ENCODE assay signal across 8 mouse cellular contexts in the genomic region with DNA sequence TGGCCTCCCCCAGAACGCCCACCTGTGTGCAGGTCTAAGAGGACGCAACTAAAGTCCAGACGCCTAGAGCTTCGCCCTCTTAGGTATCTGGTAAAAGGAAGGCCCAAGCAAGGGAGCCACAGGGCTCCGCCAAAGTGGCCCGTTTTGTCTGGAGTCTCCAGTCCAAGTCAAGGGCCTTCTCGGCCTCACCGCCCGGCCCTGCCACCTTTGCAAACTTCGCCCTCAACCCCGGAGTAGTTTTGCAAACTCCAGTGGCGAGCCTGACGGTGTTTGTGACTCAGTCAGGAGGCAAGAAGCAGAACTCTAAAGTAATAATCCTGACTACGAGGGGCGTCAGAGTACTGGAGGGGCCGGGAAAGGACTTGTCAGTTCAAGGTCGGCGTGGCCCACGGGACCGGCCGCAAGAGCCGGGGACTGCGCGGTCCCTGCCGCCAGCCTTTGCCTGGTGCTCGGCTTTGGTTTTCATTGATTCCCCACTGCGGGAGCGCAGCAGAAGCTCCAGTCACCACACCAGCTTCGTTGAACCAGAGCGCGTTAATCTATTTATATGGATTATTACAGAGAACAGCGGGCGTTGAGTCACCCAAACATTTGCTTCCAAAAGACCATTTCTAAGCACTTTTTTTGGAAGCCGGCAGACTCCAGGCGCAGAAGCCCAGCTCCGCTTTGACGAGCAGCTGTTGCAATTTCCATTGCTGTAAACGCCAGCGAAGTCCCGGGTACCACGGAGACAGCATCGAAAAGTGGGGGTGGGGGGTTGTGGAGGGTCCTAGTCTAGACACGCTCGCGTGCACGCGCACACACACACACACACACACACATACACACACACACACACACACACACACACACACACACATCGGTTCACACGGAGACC. TPM values are rescaled to one million over a fixed set of nuclear protein-coding genes. Genes with fewer than 3 reads are reported as not detected.
DNase-seq lines count a peak whose midpoint lies in the region; ATAC-seq and TF ChIP-seq lines count a peak whose summit lies in the region.

No protein-coding gene starts in this region.

- peaks cover 40% of the 10 kb centered on the region for H3K4me1 ChIP-seq in embryonic facial prominence, embryonic 12.5 days
- peaks cover 15% of the 10 kb centered on the region for H3K4me1 ChIP-seq in heart, embryonic 11.5 days (ENCODE audit: control insufficient read depth, insufficient read depth, low read length)
- H3K4me1 ChIP-seq in kidney, postnatal 0 days (replicated peaks; ENCODE audit: insufficient read depth, low read length): peaks cover 23% of the 10 kb centered on the region
- H3K4me1 ChIP-seq in liver, embryonic 11.5 days (replicated peaks; ENCODE audit: control insufficient read depth, insufficient read depth, low read length): peaks cover 5% of the 10 kb centered on the region; the same call in 1 of the 2 replicates
- peaks cover 36% of the 10 kb centered on the region for H3K4me1 ChIP-seq in neural tube, embryonic 12.5 days

- H3K27ac ChIP-seq in embryonic facial prominence, embryonic 12.5 days: peak overlapping the region; percentile 92
- H3K27ac ChIP-seq in heart, embryonic 11.5 days (ENCODE audit: low read depth, low read length): peak overlapping the region; percentile 50; the same call in 1 of the 2 replicates
- 0 out of 2 replicates have a peak overlapping the region, but pooled peaks have one; percentile 8 for H3K27ac ChIP-seq in kidney, postnatal 0 days
- no peak overlapping the region for H3K27ac ChIP-seq in liver, embryonic 11.5 days (ENCODE audit: low read depth, low read length)
- peak overlapping the region; percentile 27; the same call in 1 of the 2 replicates for H3K27ac ChIP-seq in neural tube, embryonic 12.5 days

- H3K4me2 ChIP-seq in embryonic facial prominence, embryonic 12.5 days (replicated peaks): peak overlapping the region; percentile 93
- peak overlapping the region; percentile 87 for H3K4me2 ChIP-seq in heart, embryonic 11.5 days
- peak overlapping the region; percentile 97 for H3K4me2 ChIP-seq in kidney, postnatal 0 days (ENCODE audit: low read length)
- peak overlapping the region; percentile 74 for H3K4me2 ChIP-seq in liver, embryonic 11.5 days
- peak overlapping the region; percentile 96 for H3K4me2 ChIP-seq in neural tube, embryonic 12.5 days (replicated peaks)

- H3K4me3 ChIP-seq in embryonic facial prominence, embryonic 12.5 days: peak overlapping the region; percentile 73
- peak overlapping the region; percentile 63 for H3K4me3 ChIP-seq in heart, embryonic 11.5 days (ENCODE audit: low read depth, low read length)
- peak overlapping the region; percentile 66 for H3K4me3 ChIP-seq in kidney, postnatal 0 days (replicated peaks; ENCODE audit: low read depth, low read length)
- H3K4me3 ChIP-seq in liver, embryonic 11.5 days (ENCODE audit: low read depth, low read length): peak overlapping the region; percentile 54
- H3K4me3 ChIP-seq in neural tube, embryonic 12.5 days: peak overlapping the region; percentile 81

- peaks cover 18% of the 10 kb centered on the region; the same call in 1 of the 2 replicates for H3K27me3 ChIP-seq in embryonic facial prominence, embryonic 12.5 days
- peaks cover 68% of the 10 kb centered on the region for H3K27me3 ChIP-seq in heart, embryonic 11.5 days (ENCODE audit: control insufficient read depth, insufficient read depth, low read length)
- H3K27me3 ChIP-seq in kidney, postnatal 0 days (ENCODE audit: insufficient read depth, low read length): peaks cover 14% of the 10 kb centered on the region
- H3K27me3 ChIP-seq in liver, embryonic 11.5 days (replicated peaks; ENCODE audit: control insufficient read depth, insufficient read depth, low read length): peaks cover 90% of the 10 kb centered on the region
- peaks cover 19% of the 10 kb centered on the region for H3K27me3 ChIP-seq in neural tube, embryonic 12.5 days (replicated peaks)

- peaks cover 10% of the 10 kb centered on the region; the same call in 1 of the 2 replicates for H3K36me3 ChIP-seq in embryonic facial prominence, embryonic 12.5 days
- H3K36me3 ChIP-seq in heart, embryonic 11.5 days (ENCODE audit: control insufficient read depth, insufficient read depth, low read length): no peaks in the 10 kb centered on the region
- no peaks in the 10 kb centered on the region for H3K36me3 ChIP-seq in kidney, postnatal 0 days (ENCODE audit: insufficient read depth, low read length)
- no peaks in the 10 kb centered on the region for H3K36me3 ChIP-seq in liver, embryonic 11.5 days (ENCODE audit: control insufficient read depth, insufficient read depth, low read length)
- peaks cover 9% of the 10 kb centered on the region for H3K36me3 ChIP-seq in neural tube, embryonic 12.5 days

- DNase-seq in adrenal gland, adult (ENCODE audit: inconsistent age in 2 of 2, low spot score in 1 of 2): peak; percentile 47 to 84
- no peak for DNase-seq in adrenal gland, adult 8-10 months
- DNase-seq in kidney, postnatal 0 days (ENCODE audit: low spot score): peak; percentile 66
- peak; percentile 51 for DNase-seq in liver, embryonic 11.5 days (ENCODE audit: low spot score)
- no peak for DNase-seq in natural killer cell, adult 2 months (ENCODE audit: low spot score in 2 of 2)

- WGBS in embryonic facial prominence, embryonic 12.5 days: under 1% methylated on average over 48 of the region's 49 CpGs
- WGBS in heart, embryonic 11.5 days (ENCODE audit: insufficient replicate concordance): under 1% methylated on average over 47 of the region's 49 CpGs
- WGBS in kidney, postnatal 0 days: 1% methylated on average over 45 of the region's 49 CpGs
- 2% methylated on average over 49 of the region's 49 CpGs for WGBS in liver, embryonic 11.5 days
- WGBS in neural tube, embryonic 12.5 days: under 1% methylated on average over 49 of the region's 49 CpGs

- H3K9me3 ChIP-seq in embryonic facial prominence, embryonic 12.5 days: no peaks in the 10 kb centered on the region
- no peaks in the 10 kb centered on the region for H3K9me3 ChIP-seq in heart, embryonic 11.5 days (replicated peaks; ENCODE audit: control insufficient read depth, low read length)
- H3K9me3 ChIP-seq in kidney, postnatal 0 days (replicated peaks; ENCODE audit: low read length): no peaks in the 10 kb centered on the region
- H3K9me3 ChIP-seq in liver, embryonic 11.5 days (ENCODE audit: control insufficient read depth, low read length): no peaks in the 10 kb centered on the region
- no peaks in the 10 kb centered on the region for H3K9me3 ChIP-seq in neural tube, embryonic 12.5 days

- ATAC-seq in embryonic facial prominence, embryonic 12.5 days (ENCODE audit: insufficient number of reproducible peaks, insufficient read depth, low FRiP score, low TSS enrichment): peak; percentile 8; the same call in 1 of the 2 replicates
- 0 out of 2 replicates have a peak, but pooled peaks have one; percentile 20 for ATAC-seq in heart, embryonic 11.5 days (replicated peaks; ENCODE audit: insufficient number of reproducible peaks, low FRiP score, low TSS enrichment)
- ATAC-seq in kidney, postnatal 0 days (replicated peaks; ENCODE audit: low FRiP score, low read depth): peak; percentile 1; the same call in 1 of the 2 replicates
- 0 out of 2 replicates have a peak, but pooled peaks have one; percentile 4 for ATAC-seq in liver, embryonic 11.5 days (replicated peaks; ENCODE audit: low FRiP score)
- peak; percentile 48 for ATAC-seq in neural tube, embryonic 12.5 days (ENCODE audit: low FRiP score, low read depth)

- H3K9ac ChIP-seq in embryonic facial prominence, embryonic 12.5 days: peak overlapping the region; percentile 67
- peak overlapping the region; percentile 58; the same call in 1 of the 2 replicates for H3K9ac ChIP-seq in heart, embryonic 11.5 days (ENCODE audit: low read depth, low read length)
- peak overlapping the region; percentile 5; the same call in 1 of the 2 replicates for H3K9ac ChIP-seq in kidney, postnatal 0 days (ENCODE audit: low read depth, low read length)
- no peak overlapping the region for H3K9ac ChIP-seq in liver, embryonic 11.5 days (ENCODE audit: low read depth, low read length)
- H3K9ac ChIP-seq in neural tube, embryonic 12.5 days: peak overlapping the region; percentile 33

- TF ChIP-seq CTCF in kidney, postnatal 0 days (IDR thresholded peaks at IDR 0.05; ENCODE audit: low read depth): no peak

RNA-seq across cellular contexts. Expression of gene Sox9, which starts 0.8 kb away (rescaled TPM):
- 1 to 10 TPM; 1.2 to 3.8 (median 2.5) TPM for total RNA-seq in adrenal gland, adult 8-10 months (2022)
- 138 and 149 TPM in 2 replicates for polyA plus RNA-seq in embryonic facial prominence, embryonic 12.5 days (2016; fragmentation: Nextera tagmentation; extraction: Ambion mirVana)
- 42.6 and 44.3 TPM in 2 replicates for polyA plus RNA-seq in heart, embryonic 11.5 days (2014; fragmentation: Nextera tagmentation; extraction: Ambion mirVana)
- polyA plus RNA-seq in kidney, postnatal 0 days (2015; fragmentation: Nextera tagmentation; extraction: Ambion mirVana): 28.0 and 29.3 TPM in 2 replicates
- polyA plus RNA-seq in liver, embryonic 11.5 days (2014; fragmentation: Nextera tagmentation; extraction: Ambion mirVana): 10.8 and 11.7 TPM in 2 replicates
- polyA plus RNA-seq in neural tube, embryonic 12.5 days (2016; fragmentation: Nextera tagmentation; extraction: Ambion mirVana): 121 and 124 TPM in 2 replicates

Comparison
In these comparisons a context has a peak if more than half of its experiments do, and no peak if none do; other contexts are left out.
1. DNase-seq: peak in adrenal gland, adult (2 of 2), kidney, postnatal 0 days (single experiment) and liver, embryonic 11.5 days (single experiment); none in adrenal gland, adult 8-10 months (single experiment) and natural killer cell, adult 2 months (0 of 2).
2. Peak in every context shown above with its lines, with median percentiles within 50 percentile points of each other: ATAC-seq, H3K4me2 ChIP-seq and H3K4me3 ChIP-seq.